In the genomic region with DNA sequence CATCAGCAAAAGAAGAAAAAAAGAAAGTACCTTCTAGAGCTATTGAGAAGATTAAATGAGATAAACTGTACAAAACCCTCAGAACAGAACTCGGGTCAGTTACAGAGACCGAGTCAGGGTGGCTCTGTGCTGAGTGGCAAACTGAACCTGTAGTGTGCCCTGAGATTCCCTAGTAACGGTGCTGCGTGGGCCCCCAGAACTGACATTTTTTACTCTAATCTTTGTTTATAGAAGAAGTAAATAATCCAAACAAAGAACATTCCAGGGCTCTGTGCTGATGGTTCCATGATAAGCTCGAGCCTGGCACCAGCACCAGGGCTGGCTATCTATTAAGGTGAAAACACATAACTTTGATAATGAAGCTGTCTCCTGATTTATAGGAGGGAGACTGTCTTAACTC, we compare ENCODE assay signal across 19 mouse cellular contexts.
A peak's percentile ranks its signal among the peaks of the same experiment; 100 is the strongest.
DNase-seq lines count a peak whose midpoint lies in the region; ATAC-seq and TF ChIP-seq lines count a peak whose summit lies in the region.
"Had no signal": no experiment of that assay in that cellular context is flagged by ENCODE, and none has a peak within 500 bp of the region (broad histone marks: within the 10 kb centered on the region; RNA-seq: fewer than 3 reads in every experiment).

No protein-coding gene starts in this region.

- no peaks in the 10 kb centered on the region for H3K36me3 ChIP-seq in embryonic facial prominence, embryonic 13.5 days
- no peaks in the 10 kb centered on the region for H3K36me3 ChIP-seq in embryonic facial prominence, embryonic 10.5 days (replicated peaks)
- no peaks in the 10 kb centered on the region for H3K36me3 ChIP-seq in midbrain, embryonic 11.5 days (ENCODE audit: control insufficient read depth, insufficient read depth, low read length)
- H3K36me3 ChIP-seq in midbrain, embryonic 16.5 days (ENCODE audit: control insufficient read depth, insufficient read depth, low read length) = no peaks in the 10 kb centered on the region
- H3K36me3 ChIP-seq in limb, embryonic 10.5 days = no peaks in the 10 kb centered on the region
- H3K36me3 ChIP-seq in limb, embryonic 15.5 days = no peaks in the 10 kb centered on the region
- no peaks in the 10 kb centered on the region for H3K36me3 ChIP-seq in forebrain, postnatal 0 days (ENCODE audit: insufficient read depth)
- H3K36me3 ChIP-seq: embryonic facial prominence, embryonic 12.5 days; heart, embryonic 12.5 days; hindbrain, embryonic 10.5 days had no signal

- no peak for TF ChIP-seq CTCF in forebrain, postnatal 0 days (IDR thresholded peaks at IDR 0.05; ENCODE audit: low read depth)

- no peak overlapping the region for H3K4me2 ChIP-seq in embryonic facial prominence, embryonic 13.5 days
- no peak overlapping the region for H3K4me2 ChIP-seq in midbrain, embryonic 11.5 days
- no peak overlapping the region for H3K4me2 ChIP-seq in midbrain, embryonic 16.5 days (ENCODE audit: low read length)
- no peak overlapping the region for H3K4me2 ChIP-seq in limb, embryonic 15.5 days
- H3K4me2 ChIP-seq in forebrain, postnatal 0 days (ENCODE audit: low read depth) = no peak overlapping the region
- H3K4me2 ChIP-seq: embryonic facial prominence, embryonic 12.5 days; forebrain, embryonic 13.5 days; heart, embryonic 12.5 days; hindbrain, embryonic 14.5 days had no signal

- ATAC-seq in embryonic facial prominence, embryonic 13.5 days (ENCODE audit: insufficient number of reproducible peaks, insufficient read depth, low FRiP score, low TSS enrichment, low read depth) = no peak
- ATAC-seq in midbrain, embryonic 11.5 days (ENCODE audit: low FRiP score) = no peak
- no peak for ATAC-seq in midbrain, embryonic 16.5 days
- no peak for ATAC-seq in limb, embryonic 15.5 days (ENCODE audit: insufficient number of reproducible peaks, low FRiP score, low TSS enrichment, low read depth)
- ATAC-seq in forebrain, postnatal 0 days = no peak
- ATAC-seq: forebrain, embryonic 13.5 days had no signal

- peak overlapping the region; percentile 7; the same call in 1 of the 2 replicates for H3K27ac ChIP-seq in embryonic facial prominence, embryonic 13.5 days
- H3K27ac ChIP-seq in embryonic facial prominence, embryonic 10.5 days (replicated peaks) = no peak overlapping the region; the same call in 1 of the 2 replicates
- H3K27ac ChIP-seq in midbrain, embryonic 11.5 days (ENCODE audit: low read depth, low read length) = no peak overlapping the region
- no peak overlapping the region for H3K27ac ChIP-seq in midbrain, embryonic 16.5 days (ENCODE audit: low read length)
- H3K27ac ChIP-seq in limb, embryonic 10.5 days = peak overlapping the region; percentile 30; the same call in 1 of the 2 replicates
- peak overlapping the region; percentile 23; the same call in 1 of the 2 replicates for H3K27ac ChIP-seq in limb, embryonic 15.5 days
- no peak overlapping the region for H3K27ac ChIP-seq in forebrain, postnatal 0 days (ENCODE audit: low read depth, low read length)
- H3K27ac ChIP-seq: embryonic facial prominence, embryonic 12.5 days; forebrain, embryonic 13.5 days; gastrocnemius, adult 2 months; hindbrain, embryonic 10.5 days; hindbrain, embryonic 14.5 days had no signal

- H3K9ac ChIP-seq in embryonic facial prominence, embryonic 13.5 days = no peak overlapping the region
- H3K9ac ChIP-seq in midbrain, embryonic 11.5 days (ENCODE audit: low read length) = no peak overlapping the region
- H3K9ac ChIP-seq in midbrain, embryonic 16.5 days (ENCODE audit: low read depth, low read length) = no peak overlapping the region
- H3K9ac ChIP-seq in limb, embryonic 15.5 days = no peak overlapping the region
- H3K9ac ChIP-seq in forebrain, postnatal 0 days = no peak overlapping the region
- H3K9ac ChIP-seq: embryonic facial prominence, embryonic 12.5 days; forebrain, embryonic 13.5 days; heart, embryonic 12.5 days; hindbrain, embryonic 14.5 days had no signal

- no peaks in the 10 kb centered on the region for H3K9me3 ChIP-seq in embryonic facial prominence, embryonic 13.5 days
- no peaks in the 10 kb centered on the region for H3K9me3 ChIP-seq in embryonic facial prominence, embryonic 10.5 days
- no peaks in the 10 kb centered on the region for H3K9me3 ChIP-seq in midbrain, embryonic 11.5 days (ENCODE audit: control insufficient read depth, low read length)
- H3K9me3 ChIP-seq in midbrain, embryonic 16.5 days (replicated peaks; ENCODE audit: control insufficient read depth, low read length, poor library complexity, severe bottlenecking) = no peaks in the 10 kb centered on the region
- no peaks in the 10 kb centered on the region for H3K9me3 ChIP-seq in limb, embryonic 10.5 days (replicated peaks)
- H3K9me3 ChIP-seq in limb, embryonic 15.5 days = no peaks in the 10 kb centered on the region
- no peaks in the 10 kb centered on the region for H3K9me3 ChIP-seq in forebrain, postnatal 0 days (ENCODE audit: low read length)
- H3K9me3 ChIP-seq: embryonic facial prominence, embryonic 12.5 days; forebrain, embryonic 13.5 days; heart, embryonic 12.5 days; hindbrain, embryonic 10.5 days had no signal

- 53% methylated on average over 5 of the region's 5 CpGs for WGBS in embryonic facial prominence, embryonic 13.5 days
- 57% methylated on average over 5 of the region's 5 CpGs for WGBS in embryonic facial prominence, embryonic 10.5 days
- WGBS in midbrain, embryonic 11.5 days = 54% methylated on average over 5 of the region's 5 CpGs
- WGBS in midbrain, embryonic 16.5 days = 58% methylated on average over 5 of the region's 5 CpGs
- WGBS in limb, embryonic 10.5 days = 23% methylated on average over 5 of the region's 5 CpGs
- 42% methylated on average over 5 of the region's 5 CpGs for WGBS in limb, embryonic 15.5 days
- WGBS in forebrain, postnatal 0 days = 56% methylated on average over 5 of the region's 5 CpGs

- no peaks in the 10 kb centered on the region for H3K27me3 ChIP-seq in embryonic facial prominence, embryonic 13.5 days
- H3K27me3 ChIP-seq in embryonic facial prominence, embryonic 10.5 days (replicated peaks; ENCODE audit: low read depth, poor library complexity, severe bottlenecking) = no peaks in the 10 kb centered on the region
- no peaks in the 10 kb centered on the region for H3K27me3 ChIP-seq in midbrain, embryonic 11.5 days (ENCODE audit: control insufficient read depth, insufficient read depth, low read length)
- no peaks in the 10 kb centered on the region for H3K27me3 ChIP-seq in midbrain, embryonic 16.5 days (ENCODE audit: control insufficient read depth, insufficient read depth, low read depth, low read length)
- no peaks in the 10 kb centered on the region for H3K27me3 ChIP-seq in limb, embryonic 10.5 days (ENCODE audit: low read depth, poor library complexity, severe bottlenecking)
- no peaks in the 10 kb centered on the region for H3K27me3 ChIP-seq in limb, embryonic 15.5 days
- no peaks in the 10 kb centered on the region; the same call in 1 of the 2 replicates for H3K27me3 ChIP-seq in forebrain, postnatal 0 days (ENCODE audit: insufficient read depth, low read length)
- H3K27me3 ChIP-seq: embryonic facial prominence, embryonic 12.5 days; forebrain, embryonic 13.5 days; heart, embryonic 12.5 days had no signal

- no peak overlapping the region for H3K4me3 ChIP-seq in embryonic facial prominence, embryonic 13.5 days
- H3K4me3 ChIP-seq in embryonic facial prominence, embryonic 10.5 days = no peak overlapping the region
- H3K4me3 ChIP-seq in midbrain, embryonic 11.5 days (ENCODE audit: low read depth, low read length) = no peak overlapping the region
- H3K4me3 ChIP-seq in midbrain, embryonic 16.5 days (ENCODE audit: low read depth, low read length) = no peak overlapping the region
- H3K4me3 ChIP-seq in limb, embryonic 10.5 days = no peak overlapping the region
- H3K4me3 ChIP-seq in limb, embryonic 15.5 days = no peak overlapping the region
- H3K4me3 ChIP-seq in forebrain, postnatal 0 days (ENCODE audit: low read depth, low read length) = no peak overlapping the region
- H3K4me3 ChIP-seq: embryonic facial prominence, embryonic 12.5 days; forebrain, embryonic 13.5 days; gastrocnemius, adult 2 months; heart, embryonic 12.5 days; hindbrain, embryonic 10.5 days had no signal

- DNase-seq in embryonic facial prominence, embryonic 10.5 days (ENCODE audit: low spot score) = no peak
- peak; percentile 39 for DNase-seq in midbrain, embryonic 11.5 days (ENCODE audit: low spot score, missing footprints)
- DNase-seq in limb, embryonic 10.5 days (ENCODE audit: low spot score) = no peak
- DNase-seq in spleen, postnatal 14 days (ENCODE audit: low spot score in 2 of 2) = no peak
- no peak for DNase-seq in forebrain, postnatal 0 days
- DNase-seq: adrenal gland, postnatal 25 days; cerebellum, adult 18-20 months; cerebellum, adult 9-11 months; cerebellum, postnatal 36 days; gastrocnemius, adult 2 months; gastrocnemius, postnatal 25 days had no signal

- peaks cover 11% of the 10 kb centered on the region for H3K4me1 ChIP-seq in embryonic facial prominence, embryonic 13.5 days
- peaks cover 15% of the 10 kb centered on the region for H3K4me1 ChIP-seq in embryonic facial prominence, embryonic 10.5 days
- H3K4me1 ChIP-seq in midbrain, embryonic 11.5 days (ENCODE audit: control insufficient read depth, insufficient read depth, low read length) = no peaks in the 10 kb centered on the region
- H3K4me1 ChIP-seq in midbrain, embryonic 16.5 days (ENCODE audit: control insufficient read depth, insufficient read depth, low read length) = no peaks in the 10 kb centered on the region
- H3K4me1 ChIP-seq in limb, embryonic 10.5 days = peaks cover 26% of the 10 kb centered on the region
- H3K4me1 ChIP-seq in limb, embryonic 15.5 days = peaks cover 8% of the 10 kb centered on the region
- H3K4me1 ChIP-seq in forebrain, postnatal 0 days (ENCODE audit: insufficient read depth) = no peaks in the 10 kb centered on the region
- H3K4me1 ChIP-seq: forebrain, embryonic 13.5 days; hindbrain, embryonic 10.5 days had no signal

Comparison
In these comparisons a context has a peak if more than half of its experiments do, and no peak if none do; other contexts are left out.
1. H3K27ac ChIP-seq: peak in embryonic facial prominence, embryonic 13.5 days (single experiment), limb, embryonic 10.5 days (single experiment) and limb, embryonic 15.5 days (single experiment); none in embryonic facial prominence, embryonic 10.5 days (single experiment), midbrain, embryonic 11.5 days (single experiment), midbrain, embryonic 16.5 days (single experiment) and forebrain, postnatal 0 days (single experiment).